Mouse (Mus musculus): ENCODE measurements around the gene Utp20.

Utp20 gene

DNA sequence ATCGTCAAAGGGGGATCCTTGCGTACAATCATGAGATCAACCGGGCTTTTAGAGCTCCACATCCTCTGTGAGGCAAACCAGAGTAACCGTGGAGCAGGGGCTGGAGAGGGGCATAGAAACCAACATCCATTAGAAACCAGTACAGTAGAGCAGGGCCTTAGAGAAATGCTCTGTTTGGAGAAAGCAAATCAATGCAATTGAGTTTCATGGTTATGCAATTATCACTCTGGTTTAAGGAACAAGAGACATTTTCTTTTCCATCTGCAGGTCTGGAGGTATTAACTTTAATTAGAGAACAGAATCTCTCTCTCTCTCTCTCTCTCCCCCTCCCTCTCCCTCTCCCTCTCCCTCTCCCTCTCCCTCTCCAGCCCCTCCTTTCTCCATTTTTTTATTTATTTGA lies 111.9 kb downstream of the Utp20 start:
- DNase-seq = no peak

DNA sequence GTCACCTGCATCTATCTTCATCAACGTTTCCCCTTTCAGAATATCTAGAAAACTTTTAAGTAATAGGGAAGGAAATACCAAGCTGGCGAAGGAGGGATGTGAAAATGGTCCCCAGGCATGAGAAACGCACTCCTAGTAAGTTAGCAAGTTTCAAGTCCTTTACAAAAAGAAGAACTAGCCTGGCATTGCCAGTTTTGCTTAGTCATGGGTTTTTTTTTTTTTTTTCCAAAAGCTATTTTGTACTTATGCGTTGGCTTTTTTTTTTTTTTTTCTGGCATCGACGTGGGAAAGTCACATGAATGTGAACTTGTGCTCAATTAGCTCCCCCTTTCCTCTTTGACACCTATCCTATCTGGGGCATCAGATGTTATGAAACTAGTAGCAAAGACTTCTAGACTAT lies 114.2 kb downstream of the Utp20 start:
- no peak for DNase-seq

- DNase-seq = peak; percentile 38
Observed at GRCm38 (mm10) chr10:88708671-88709523, 117.7 kb downstream of the Utp20 start.

DNA sequence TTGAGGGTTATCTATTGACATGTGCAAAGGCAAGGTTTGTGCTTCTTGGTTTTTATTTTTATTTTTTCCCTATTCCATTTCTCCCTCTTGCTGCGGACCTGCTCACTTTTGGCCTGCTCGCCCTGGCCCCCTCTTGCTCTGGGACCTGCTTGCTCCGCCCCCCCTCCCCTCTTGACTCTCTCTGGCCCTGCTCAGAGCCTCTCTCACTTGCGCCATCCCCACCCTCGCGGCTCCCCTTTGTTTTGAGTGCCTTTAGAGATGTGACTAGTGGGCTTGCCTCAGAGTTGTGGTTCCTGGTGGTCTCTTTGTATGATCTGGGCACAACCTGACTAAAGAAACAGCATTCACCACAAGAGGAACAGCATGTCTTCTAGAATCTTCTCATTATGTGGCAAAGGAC lies 125.7 kb downstream of the Utp20 start:
- DNase-seq = no peak
